Mouse (Mus musculus) granulocyte monocyte progenitor cell, adult 5-6 weeks (primary cell): ENCODE measurements around the gene Rapgef4. TPM values are rescaled to one million over a fixed set of nuclear protein-coding genes. Genes with fewer than 3 reads are reported as not detected.

Experiments
- ATAC-seq: replicated peaks from 2 replicates; pipeline ENCODE4 v1.8.0; 2016; ENCODE audit warnings: mild to moderate bottlenecking, moderate TSS enrichment, inconsistent platforms; ENCODE audit not compliant: poor library complexity, severe bottlenecking
- total RNA-seq, 2 experiments: library from RNA; stranded (forward) in 1 of 2; stranded (reverse) in 1 of 2; fragments of 200-712, 200-1000 nt in 1 of 2; fragments of >200 nt in 1 of 2; fragmentation: Nextera tagmentation in 1 of 2; gene quantifications; 2 replicates each; pipeline ENCODE4 v1.2.3; 2014 to 2017

The Rapgef4 gene
- total RNA-seq, 2 experiments from 2014 or later, result 2.6 to 5.3 TPM

- no peak for ATAC-seq
These were observed 238.9 kb downstream of the Rapgef4 start for GRCm38 (mm10) chr2:72219921-72220320.

- peak; percentile 95 for ATAC-seq
These were observed 240.2 kb downstream of the Rapgef4 start for GRCm38 (mm10) chr2:72221283-72221682.

GRCm38 (mm10) chr2:72221706-72222105 is 240.7 kb downstream of the Rapgef4 start:
- ATAC-seq, result no peak

- ATAC-seq, result no peak
These were observed 241.2 kb downstream of the Rapgef4 start for GRCm38 (mm10) chr2:72222276-72222675.

GRCm38 (mm10) chr2:72222736-72223455 is 241.9 kb downstream of the Rapgef4 start:
- no peak for ATAC-seq

GRCm38 (mm10) chr2:72223479-72223878 is 242.4 kb downstream of the Rapgef4 start:
- ATAC-seq, result no peak

GRCm38 (mm10) chr2:72226006-72226405 is 245.0 kb downstream of the Rapgef4 start:
- ATAC-seq, result no peak

DNA sequence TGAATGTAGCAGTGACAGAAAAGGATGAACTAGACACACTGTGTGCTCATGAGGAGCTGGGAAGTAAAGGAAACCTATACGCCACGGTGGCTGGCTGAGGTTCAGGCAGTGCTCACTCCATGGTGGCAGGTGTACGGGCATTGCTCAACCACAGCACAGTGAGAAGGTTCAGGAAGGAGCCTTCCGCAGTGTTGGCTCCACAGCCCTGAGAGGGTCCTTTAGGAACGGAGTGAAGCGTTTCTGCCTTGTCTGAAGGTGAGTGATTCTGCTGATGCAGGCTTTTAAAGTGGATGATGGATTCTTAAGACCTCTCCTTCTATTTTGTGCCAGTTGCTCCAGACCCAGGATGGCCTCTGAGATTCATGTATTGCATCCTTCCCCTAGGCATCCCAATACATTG is 246.4 kb downstream of the Rapgef4 start:
- ATAC-seq, result no peak

DNA sequence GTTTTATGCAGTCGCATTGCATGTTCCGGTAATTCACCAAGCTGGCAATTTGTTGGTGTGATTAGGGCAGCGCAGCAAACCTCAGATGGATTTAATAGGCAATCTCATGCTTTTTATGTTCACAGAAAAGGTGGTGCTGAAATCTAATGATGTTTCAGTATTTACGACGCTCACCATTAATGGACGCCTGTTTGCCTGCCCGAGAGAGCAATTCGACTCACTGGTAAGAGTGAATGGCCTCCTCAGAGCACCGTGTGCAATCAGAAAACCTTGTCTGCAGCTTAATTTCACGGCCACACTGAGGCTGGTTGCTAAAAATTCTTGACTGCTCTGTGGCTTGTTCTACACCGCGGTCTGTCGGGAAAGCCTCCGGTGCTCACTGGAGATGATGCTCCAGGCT is 247.8 kb downstream of the Rapgef4 start:
- ATAC-seq, result no peak

- ATAC-seq, result no peak
These were observed 249.5 kb downstream of the Rapgef4 start for GRCm38 (mm10) chr2:72230545-72230944.

DNA sequence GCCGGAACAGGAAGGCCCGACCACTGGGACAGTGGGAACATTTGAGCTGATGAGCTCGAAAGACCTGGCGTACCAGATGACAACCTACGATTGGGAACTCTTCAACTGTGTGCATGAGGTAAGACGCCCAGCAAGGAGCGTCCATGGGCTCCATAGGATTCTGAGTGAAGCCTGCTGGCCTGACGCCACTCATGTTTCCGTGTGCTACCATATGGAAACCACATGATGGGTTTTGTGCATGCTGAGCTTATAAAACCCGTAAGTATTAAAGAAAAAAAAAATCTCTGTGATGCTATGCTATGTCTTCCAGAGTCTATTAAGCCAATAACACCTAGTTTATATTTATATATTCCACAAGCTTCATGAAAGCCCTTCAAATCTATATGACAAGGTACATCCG is 253.0 kb downstream of the Rapgef4 start:
- no peak for ATAC-seq

DNA sequence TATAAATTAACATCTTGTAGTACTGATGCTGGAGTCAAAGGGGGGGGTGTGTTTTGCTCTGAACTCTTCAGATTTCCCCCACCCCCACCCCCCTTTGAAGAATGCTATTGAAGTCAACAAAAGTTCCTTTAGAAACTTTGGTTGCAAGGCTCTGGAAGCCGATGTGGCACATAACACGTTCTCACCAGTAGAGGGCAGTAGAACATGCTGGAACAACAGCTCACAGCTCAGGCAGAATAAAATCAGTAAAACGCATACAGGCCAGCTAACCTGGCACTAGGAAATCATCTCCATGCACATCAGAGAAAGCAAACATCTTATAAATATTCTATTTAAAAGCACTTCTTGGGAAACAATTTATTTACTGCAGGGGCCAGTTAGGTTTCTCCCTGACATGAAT is 253.9 kb downstream of the Rapgef4 start:
- peak; percentile 75 for ATAC-seq

DNA sequence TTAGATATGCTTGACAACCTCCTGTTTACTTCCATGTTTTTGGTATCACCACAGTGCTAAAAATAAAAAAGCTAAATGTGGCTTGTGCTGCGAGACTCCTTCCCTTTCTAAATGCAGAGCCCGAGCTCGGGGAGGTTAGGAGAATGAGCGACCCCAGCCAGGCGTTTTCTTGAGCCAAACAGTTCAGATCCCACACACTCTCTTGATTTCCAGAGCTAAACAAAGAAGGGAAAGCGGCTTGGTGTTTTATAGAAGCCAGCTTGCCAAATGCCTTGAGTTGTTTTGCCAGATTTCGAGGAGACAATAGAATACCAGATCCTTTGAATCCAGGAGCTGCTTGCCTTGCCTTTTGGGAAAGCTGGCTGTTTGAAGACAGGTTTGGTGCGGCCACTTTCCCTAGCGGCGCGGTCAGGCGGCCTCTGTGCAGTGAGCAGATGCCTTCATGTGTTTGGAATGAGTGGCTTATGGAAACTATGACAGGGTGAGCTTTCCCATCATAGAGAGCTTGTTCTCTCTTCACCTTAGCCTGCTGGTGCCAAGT is 254.4 kb downstream of the Rapgef4 start:
- no peak for ATAC-seq

DNA sequence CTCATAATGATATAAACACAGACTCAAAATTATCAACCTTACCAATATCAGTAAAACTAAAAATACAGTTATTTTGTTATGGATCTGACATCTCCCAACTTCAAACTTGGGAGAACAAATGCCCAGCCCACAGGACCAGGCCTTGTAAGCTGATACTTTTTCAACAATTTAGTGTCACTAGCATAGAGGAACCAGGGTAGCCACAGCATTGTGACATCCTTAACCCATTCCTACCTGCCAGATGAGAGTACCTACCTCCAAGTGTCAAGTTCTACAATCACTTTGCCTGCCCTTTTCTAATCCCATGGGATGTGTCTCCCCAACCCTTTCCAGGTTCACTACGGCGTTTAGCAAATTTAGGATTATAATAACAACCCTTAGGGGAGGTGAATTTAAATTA is 257.4 kb downstream of the Rapgef4 start:
- ATAC-seq, result peak; percentile 90

DNA sequence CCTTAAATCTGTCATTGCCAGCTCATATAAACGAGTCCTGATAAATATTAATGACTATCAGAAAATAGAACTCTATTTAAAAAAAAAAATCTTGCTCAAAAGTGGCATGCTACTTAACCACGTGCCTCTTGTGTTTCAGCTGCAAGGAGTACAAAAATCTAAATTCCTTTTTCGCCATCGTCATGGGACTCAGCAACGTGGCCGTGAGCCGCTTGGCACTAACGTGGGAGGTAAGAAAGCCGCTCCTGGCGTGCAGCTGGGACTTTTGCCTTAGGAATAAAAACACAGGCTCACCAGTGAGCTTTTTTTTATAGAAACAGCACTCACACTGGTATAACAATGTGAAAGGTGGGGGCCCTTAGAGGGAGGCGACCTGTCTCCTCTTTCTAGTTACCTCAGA is 257.9 kb downstream of the Rapgef4 start:
- no peak for ATAC-seq

DNA sequence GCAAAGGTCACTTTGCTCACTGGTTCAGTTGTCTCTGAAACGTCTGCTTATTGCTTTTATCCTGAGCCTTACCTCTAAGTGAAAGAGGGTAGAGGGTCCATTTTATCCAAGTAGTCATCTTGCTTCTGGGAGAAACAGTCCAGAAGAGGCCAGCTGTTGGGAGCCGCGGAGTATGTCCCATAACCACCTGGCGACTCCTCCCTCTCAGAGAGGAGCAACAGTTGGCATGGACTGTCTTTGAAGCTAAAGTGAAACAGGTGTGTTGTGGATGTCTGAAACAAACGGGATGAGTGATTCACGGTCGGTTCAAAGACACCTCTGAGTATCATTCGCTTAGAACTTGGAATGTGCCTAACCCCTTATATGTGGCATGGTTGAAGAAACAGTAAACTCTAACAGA is 258.4 kb downstream of the Rapgef4 start:
- ATAC-seq, result no peak

DNA sequence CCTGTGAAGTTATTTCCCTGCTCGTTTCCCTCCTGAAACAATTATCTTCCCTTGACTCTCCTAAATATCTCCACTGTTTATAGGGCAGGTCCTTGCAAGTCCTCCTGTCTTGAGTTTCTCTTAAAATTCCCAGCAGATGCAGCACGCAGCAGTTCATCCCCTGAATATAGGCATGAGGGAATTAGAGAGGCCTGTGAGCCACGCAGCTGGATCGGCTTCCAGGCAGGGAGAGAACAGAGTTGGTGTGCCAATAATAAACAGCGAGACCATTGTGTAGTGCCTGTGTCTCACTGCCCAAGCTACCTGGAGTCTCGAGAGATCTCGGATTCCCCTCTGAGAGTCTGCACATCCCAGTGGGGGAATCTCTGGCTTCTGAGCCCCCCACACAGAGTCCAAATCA is 259.0 kb downstream of the Rapgef4 start:
- no peak for ATAC-seq

DNA sequence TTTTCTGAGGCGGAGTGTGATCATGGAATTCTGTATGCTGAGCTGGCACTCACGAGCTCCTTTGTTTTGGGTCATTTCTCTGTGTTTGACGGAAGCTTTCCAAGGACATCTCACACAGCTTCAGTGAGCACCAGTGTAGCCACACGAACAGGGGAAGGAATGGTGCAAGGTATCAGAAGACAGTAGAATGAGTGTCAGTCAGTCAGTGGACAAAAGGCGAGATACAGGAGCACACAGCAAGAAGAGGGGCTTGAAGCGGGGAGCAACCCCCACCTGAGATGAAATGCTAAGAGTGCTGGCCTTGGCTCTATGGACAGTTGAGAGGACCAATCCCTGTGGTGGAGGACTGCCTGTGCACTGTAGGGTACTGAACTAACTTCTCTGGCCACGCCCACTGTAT is 259.7 kb downstream of the Rapgef4 start:
- 0 out of 2 replicates have a peak, but pooled peaks have one; percentile 36 for ATAC-seq

GRCm38 (mm10) chr2:72241714-72242472 is 260.9 kb downstream of the Rapgef4 start:
- ATAC-seq, result no peak

GRCm38 (mm10) chr2:72242910-72243675 is 262.1 kb downstream of the Rapgef4 start:
- ATAC-seq, result no peak

- ATAC-seq, result no peak
These were observed 264.6 kb downstream of the Rapgef4 start for GRCm38 (mm10) chr2:72245631-72246030.
